Mouse (Mus musculus): Measurements from ENCODE around the gene Cavin1.

Cavin1 gene

GRCm38 (mm10) chr11:100980438-100980837 is 9.8 kb upstream of the Cavin1 start:
- DNase-seq: no peak

- no peak for DNase-seq
These were observed 9.2 kb upstream of the Cavin1 start for GRCm38 (mm10) chr11:100979887-100980286.

- DNase-seq: no peak
These were observed 4.6 kb upstream of the Cavin1 start for GRCm38 (mm10) chr11:100975241-100975640.

- no peak for DNase-seq
These were observed 3.8 kb upstream of the Cavin1 start for GRCm38 (mm10) chr11:100974381-100974970.

- DNase-seq: no peak
These were observed 2.6 kb upstream of the Cavin1 start for GRCm38 (mm10) chr11:100973245-100973644.

GRCm38 (mm10) chr11:100971455-100971854 is 768 bp upstream of the Cavin1 start:
- no peak for DNase-seq

GRCm38 (mm10) chr11:100969744-100970556 is 737 bp downstream of the Cavin1 start:
- DNase-seq: no peak

GRCm38 (mm10) chr11:100969189-100969743 is 1.4 kb downstream of the Cavin1 start:
- DNase-seq: no peak

- no peak for DNase-seq
These were observed 2.2 kb downstream of the Cavin1 start for GRCm38 (mm10) chr11:100968501-100968900.

GRCm38 (mm10) chr11:100967881-100968420 is 2.7 kb downstream of the Cavin1 start:
- no peak for DNase-seq

- no peak for DNase-seq
These were observed 3.3 kb downstream of the Cavin1 start for GRCm38 (mm10) chr11:100967376-100967775.

GRCm38 (mm10) chr11:100965760-100966159 is 4.9 kb downstream of the Cavin1 start:
- DNase-seq: no peak

GRCm38 (mm10) chr11:100964901-100965542 is 5.7 kb downstream of the Cavin1 start:
- DNase-seq: no peak

GRCm38 (mm10) chr11:100964180-100964579 is 6.5 kb downstream of the Cavin1 start:
- no peak for DNase-seq

GRCm38 (mm10) chr11:100963647-100964046 is 7.0 kb downstream of the Cavin1 start:
- no peak for DNase-seq

GRCm38 (mm10) chr11:100962371-100962911 is 8.2 kb downstream of the Cavin1 start:
- no peak for DNase-seq

GRCm38 (mm10) chr11:100960540-100960939 is 10.1 kb downstream of the Cavin1 start:
- DNase-seq: peak; percentile 32

GRCm38 (mm10) chr11:100959826-100960225 is 10.9 kb downstream of the Cavin1 start:
- no peak for DNase-seq

GRCm38 (mm10) chr11:100959464-100959810 is 11.2 kb downstream of the Cavin1 start:
- DNase-seq: peak; percentile 68

GRCm38 (mm10) chr11:100958613-100959463 is 11.8 kb downstream of the Cavin1 start:
- DNase-seq: no peak

- no peak for DNase-seq
These were observed 12.7 kb downstream of the Cavin1 start for GRCm38 (mm10) chr11:100957915-100958469.

GRCm38 (mm10) chr11:100957244-100957643 is 13.4 kb downstream of the Cavin1 start:
- DNase-seq: peak; percentile 98
